Mouse (Mus musculus): ENCODE data around the gene Hoxa6. TPM values are rescaled to one million over a fixed set of nuclear protein-coding genes. Genes with fewer than 3 reads are reported as not detected.

Gene Hoxa6
- polyA plus RNA-seq, 1 experiment: not detected

DNA sequence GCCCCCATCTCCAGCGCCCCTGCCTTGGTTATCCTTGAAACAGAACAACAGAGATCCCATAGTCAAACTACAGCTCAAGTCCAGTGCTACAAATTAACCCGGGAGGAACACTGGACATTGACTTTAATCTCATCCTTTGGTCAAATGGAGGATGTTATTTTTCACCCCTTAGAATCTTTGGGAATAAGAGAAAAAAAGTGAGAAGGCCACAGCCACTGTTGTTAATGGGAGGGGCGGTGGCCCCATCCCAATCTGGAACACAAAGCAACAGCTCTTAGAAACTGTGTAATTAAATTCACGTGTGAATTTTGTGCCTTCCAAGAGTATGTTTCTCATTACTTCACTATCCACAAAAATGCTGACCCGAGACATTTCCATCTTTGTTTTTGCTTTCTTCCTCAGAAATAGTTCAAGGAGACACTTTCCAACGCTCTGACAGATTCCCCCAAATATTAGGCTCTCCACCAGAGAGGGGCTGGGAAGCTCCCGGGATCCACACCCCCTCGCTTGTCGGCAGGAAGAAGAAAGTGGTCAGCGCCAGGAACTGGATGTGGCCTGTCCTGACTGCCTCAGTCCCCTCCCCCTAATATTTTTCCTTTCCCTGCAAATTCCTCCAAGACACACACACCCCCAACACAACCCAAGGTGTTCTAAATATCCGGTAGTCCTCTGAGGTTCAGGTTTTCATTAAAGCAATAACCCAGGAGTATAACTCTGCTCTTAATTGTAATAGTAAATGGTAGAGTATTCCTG, 19.1 kb upstream of the Hoxa6 start:
- TF ChIP-seq POLR2A (IDR thresholded peaks at IDR 0.05; ENCODE audit: low read depth, low read length) (no peak), CTCF (IDR thresholded peaks at IDR 0.05; ENCODE audit: extremely low read depth, insufficient read depth, insufficient read length, insufficient replicate concordance) (no peak)
- H3K27me3 ChIP-seq (ENCODE audit: control insufficient read depth, insufficient read depth, low read length): peaks cover 55% of the 10 kb centered on the region
- no peaks in the 10 kb centered on the region for H3K36me3 ChIP-seq (ENCODE audit: control insufficient read depth, insufficient read depth, low read length)
- no peak overlapping the region for H3K4me3 ChIP-seq (ENCODE audit: extremely low read depth, insufficient read depth, insufficient read length)
- H3K4me1 ChIP-seq (ENCODE audit: control insufficient read depth, insufficient read depth, insufficient read length): peaks cover 17% of the 10 kb centered on the region
- H3K27ac ChIP-seq (ENCODE audit: insufficient read depth, low read length): no peak overlapping the region
- no peak for DNase-seq (ENCODE audit: low read depth in 1 of 2, low spot score in 2 of 2)
- WGBS: 36% methylated on average over 11 of the region's 11 CpGs

GRCm38 (mm10) chr6:52226569-52227257, 18.2 kb upstream of the Hoxa6 start:
- Histone ChIP-seq H3K4me3 (ENCODE audit: extremely low read depth, insufficient read depth, insufficient read length) (no peak overlapping the region), H3K4me1 (ENCODE audit: control insufficient read depth, insufficient read depth, insufficient read length) (peaks cover 15% of the 10 kb centered on the region; the same call in 1 of the 2 replicates), H3K27me3 (ENCODE audit: control insufficient read depth, insufficient read depth, low read length) (peaks cover 54% of the 10 kb centered on the region), H3K36me3 (ENCODE audit: control insufficient read depth, insufficient read depth, low read length) (no peaks in the 10 kb centered on the region), H3K27ac (ENCODE audit: insufficient read depth, low read length) (no peak overlapping the region)
- no peak for DNase-seq (ENCODE audit: low read depth in 1 of 2, low spot score in 2 of 2)
- WGBS: 10% methylated on average over 26 of the region's 26 CpGs
- TF ChIP-seq CTCF (IDR thresholded peaks at IDR 0.05; ENCODE audit: extremely low read depth, insufficient read depth, insufficient read length, insufficient replicate concordance): no peak
- no peak for TF ChIP-seq POLR2A (IDR thresholded peaks at IDR 0.05; ENCODE audit: low read depth, low read length)

DNA sequence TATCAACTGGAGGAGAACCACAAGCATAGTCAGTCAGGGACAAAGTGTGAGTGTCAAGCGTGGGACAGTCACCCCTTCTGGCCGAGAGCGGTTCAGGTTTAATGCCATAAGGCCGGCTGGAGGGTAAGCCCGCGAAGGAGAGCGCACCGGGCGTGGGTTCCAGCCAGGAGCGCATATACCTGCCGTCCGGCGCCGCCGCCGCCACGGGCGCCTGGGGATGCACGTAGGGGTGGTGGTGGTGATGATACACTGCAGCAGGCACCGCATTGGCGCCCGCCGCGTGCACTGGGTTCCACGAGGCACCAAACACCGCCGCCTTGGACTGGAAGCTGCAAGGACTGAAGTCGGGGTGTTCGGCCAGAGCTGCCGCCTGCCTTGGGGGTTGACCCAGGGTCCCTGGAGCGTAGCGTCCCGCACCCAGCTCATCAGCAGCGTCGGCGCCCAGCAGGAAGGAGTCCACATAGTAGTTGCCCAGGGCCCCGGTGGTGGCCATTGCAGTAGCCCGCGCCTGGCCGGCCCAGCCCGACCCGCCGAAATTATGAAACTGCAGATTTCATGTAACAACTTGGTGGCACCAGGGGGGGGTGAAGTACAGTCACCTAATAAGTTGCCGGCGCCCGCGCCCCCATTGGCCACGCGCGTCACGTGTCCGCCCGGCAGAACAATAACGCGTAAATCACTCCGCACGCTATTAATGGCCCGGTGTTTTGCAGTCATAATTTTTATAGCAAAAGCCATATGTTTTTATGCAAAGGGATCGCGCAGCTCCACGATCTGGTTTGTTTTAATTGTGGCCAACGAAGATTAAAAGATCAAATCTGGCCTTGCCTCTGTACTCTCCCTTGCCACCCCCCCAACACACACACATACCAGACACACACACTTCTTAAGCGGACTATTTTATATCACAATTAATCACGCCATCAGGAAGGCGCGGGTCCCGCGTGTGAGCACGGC, 17.4 kb upstream of the Hoxa6 start:
- peaks cover 15% of the 10 kb centered on the region; the same call in 1 of the 2 replicates for H3K4me1 ChIP-seq (ENCODE audit: control insufficient read depth, insufficient read depth, insufficient read length)
- WGBS: under 1% methylated on average over 69 of the region's 69 CpGs
- H3K27me3 ChIP-seq (ENCODE audit: control insufficient read depth, insufficient read depth, low read length): peaks cover 56% of the 10 kb centered on the region
- no peak for DNase-seq (ENCODE audit: low read depth in 1 of 2, low spot score in 2 of 2)
- no peak overlapping the region for H3K27ac ChIP-seq (ENCODE audit: insufficient read depth, low read length)
- TF ChIP-seq POLR2A (IDR thresholded peaks at IDR 0.05; ENCODE audit: low read depth, low read length): no peak
- TF ChIP-seq CTCF (IDR thresholded peaks at IDR 0.05; ENCODE audit: extremely low read depth, insufficient read depth, insufficient read length, insufficient replicate concordance): no peak
- peak overlapping the region; percentile 2; the same call in 1 of the 2 replicates for H3K4me3 ChIP-seq (ENCODE audit: extremely low read depth, insufficient read depth, insufficient read length)
- H3K36me3 ChIP-seq (ENCODE audit: control insufficient read depth, insufficient read depth, low read length): no peaks in the 10 kb centered on the region

GRCm38 (mm10) chr6:52224895-52225611, 16.5 kb upstream of the Hoxa6 start:
- TF ChIP-seq POLR2A (IDR thresholded peaks at IDR 0.05; ENCODE audit: low read depth, low read length) (no peak), CTCF (IDR thresholded peaks at IDR 0.05; ENCODE audit: extremely low read depth, insufficient read depth, insufficient read length, insufficient replicate concordance) (no peak)
- Histone ChIP-seq H3K36me3 (ENCODE audit: control insufficient read depth, insufficient read depth, low read length) (no peaks in the 10 kb centered on the region), H3K27ac (ENCODE audit: insufficient read depth, low read length) (no peak overlapping the region), H3K4me1 (ENCODE audit: control insufficient read depth, insufficient read depth, insufficient read length) (peaks cover 14% of the 10 kb centered on the region; the same call in 1 of the 2 replicates), H3K27me3 (ENCODE audit: control insufficient read depth, insufficient read depth, low read length) (peaks cover 53% of the 10 kb centered on the region), H3K4me3 (ENCODE audit: extremely low read depth, insufficient read depth, insufficient read length) (peak overlapping the region; percentile 2; the same call in 1 of the 2 replicates)
- no peak for DNase-seq (ENCODE audit: low read depth in 1 of 2, low spot score in 2 of 2)
- WGBS: under 1% methylated on average over 36 of the region's 36 CpGs

- Histone ChIP-seq H3K4me1 (ENCODE audit: control insufficient read depth, insufficient read depth, insufficient read length) (peaks cover 7% of the 10 kb centered on the region; the same call in 1 of the 2 replicates), H3K27ac (ENCODE audit: insufficient read depth, low read length) (no peak overlapping the region), H3K27me3 (ENCODE audit: control insufficient read depth, insufficient read depth, low read length) (peaks cover 51% of the 10 kb centered on the region), H3K4me3 (ENCODE audit: extremely low read depth, insufficient read depth, insufficient read length) (no peak overlapping the region), H3K36me3 (ENCODE audit: control insufficient read depth, insufficient read depth, low read length) (no peaks in the 10 kb centered on the region)
- no peak for DNase-seq (ENCODE audit: low read depth in 1 of 2, low spot score in 2 of 2)
- TF ChIP-seq POLR2A (IDR thresholded peaks at IDR 0.05; ENCODE audit: low read depth, low read length): no peak
- no peak for TF ChIP-seq CTCF (IDR thresholded peaks at IDR 0.05; ENCODE audit: extremely low read depth, insufficient read depth, insufficient read length, insufficient replicate concordance)
- WGBS: 8% methylated on average over 24 of the region's 24 CpGs
These were observed 15.6 kb upstream of the Hoxa6 start for GRCm38 (mm10) chr6:52223939-52224760.

Data from spleen, adult 2 months (tissue).